Mouse (Mus musculus): ENCODE measurements around the gene Ltbp3. TPM values are rescaled to one million over a fixed set of nuclear protein-coding genes. Genes with fewer than 3 reads are reported as not detected.
"Not testable (repeated sequence)": the region's sequence is repeated elsewhere in the genome, so short reads cannot be mapped to it uniquely, and the experiment has no call there.

The Ltbp3 gene
- polyA plus RNA-seq, 1 experiment: 10.5 TPM

GRCm38 (mm10) chr19:5787920-5788319 lies 47.2 kb downstream of the Ltbp3 start:
- Histone ChIP-seq H3K4me1 (ENCODE audit: control insufficient read depth, insufficient read depth, low read length) (no peaks in the 10 kb centered on the region; the same call in 1 of the 2 replicates), H3K4me3 (replicated peaks; ENCODE audit: control insufficient read depth, low read depth, low read length) (no peak overlapping the region), H3K27ac (ENCODE audit: control insufficient read depth, insufficient read depth, low read depth, low read length, poor library complexity) (no peak overlapping the region)
- 85% methylated on average over 7 of the region's 7 CpGs for WGBS
- no peak for TF ChIP-seq POLR2A (IDR thresholded peaks at IDR 0.05; ENCODE audit: borderline replicate concordance, control insufficient read depth, low read depth, low read length)
- no peak for TF ChIP-seq CTCF (IDR thresholded peaks at IDR 0.05; ENCODE audit: control insufficient read depth, insufficient read depth, low read length)

- TF ChIP-seq CTCF (IDR thresholded peaks at IDR 0.05; ENCODE audit: control insufficient read depth, insufficient read depth, low read length): no peak
- TF ChIP-seq POLR2A (IDR thresholded peaks at IDR 0.05; ENCODE audit: borderline replicate concordance, control insufficient read depth, low read depth, low read length): no peak
- no peaks in the 10 kb centered on the region; the same call in 1 of the 2 replicates for H3K4me1 ChIP-seq (ENCODE audit: control insufficient read depth, insufficient read depth, low read length)
- 87% methylated on average over 7 of the region's 7 CpGs for WGBS
- no peak overlapping the region for H3K27ac ChIP-seq (ENCODE audit: control insufficient read depth, insufficient read depth, low read depth, low read length, poor library complexity)
- H3K4me3 ChIP-seq (replicated peaks; ENCODE audit: control insufficient read depth, low read depth, low read length): no peak overlapping the region
Observed at GRCm38 (mm10) chr19:5788620-5789019, 47.9 kb downstream of the Ltbp3 start.

- Histone ChIP-seq H3K27ac (ENCODE audit: control insufficient read depth, insufficient read depth, low read depth, low read length, poor library complexity) (no peak overlapping the region), H3K4me1 (ENCODE audit: control insufficient read depth, insufficient read depth, low read length) (no peaks in the 10 kb centered on the region; the same call in 1 of the 2 replicates), H3K4me3 (replicated peaks; ENCODE audit: control insufficient read depth, low read depth, low read length) (no peak overlapping the region)
- TF ChIP-seq CTCF (IDR thresholded peaks at IDR 0.05; ENCODE audit: control insufficient read depth, insufficient read depth, low read length) (no peak), POLR2A (IDR thresholded peaks at IDR 0.05; ENCODE audit: borderline replicate concordance, control insufficient read depth, low read depth, low read length) (no peak)
- 71% methylated on average over 5 of the region's 5 CpGs for WGBS
Observed at GRCm38 (mm10) chr19:5789066-5789465, 48.4 kb downstream of the Ltbp3 start.

- Histone ChIP-seq H3K4me1 (ENCODE audit: control insufficient read depth, insufficient read depth, low read length) (no peaks in the 10 kb centered on the region; the same call in 1 of the 2 replicates), H3K4me3 (replicated peaks; ENCODE audit: control insufficient read depth, low read depth, low read length) (no peak overlapping the region), H3K27ac (ENCODE audit: control insufficient read depth, insufficient read depth, low read depth, low read length, poor library complexity) (no peak overlapping the region)
- 61% methylated on average over 4 of the region's 4 CpGs for WGBS
- TF ChIP-seq POLR2A (IDR thresholded peaks at IDR 0.05; ENCODE audit: borderline replicate concordance, control insufficient read depth, low read depth, low read length) (no peak), CTCF (IDR thresholded peaks at IDR 0.05; ENCODE audit: control insufficient read depth, insufficient read depth, low read length) (no peak)
Observed at GRCm38 (mm10) chr19:5791329-5791728, 50.6 kb downstream of the Ltbp3 start.

GRCm38 (mm10) chr19:5793116-5793515 lies 52.4 kb downstream of the Ltbp3 start:
- no peak overlapping the region for H3K27ac ChIP-seq (ENCODE audit: control insufficient read depth, insufficient read depth, low read depth, low read length, poor library complexity)
- no peak overlapping the region for H3K4me3 ChIP-seq (replicated peaks; ENCODE audit: control insufficient read depth, low read depth, low read length)
- TF ChIP-seq POLR2A (IDR thresholded peaks at IDR 0.05; ENCODE audit: borderline replicate concordance, control insufficient read depth, low read depth, low read length) (no peak), CTCF (IDR thresholded peaks at IDR 0.05; ENCODE audit: control insufficient read depth, insufficient read depth, low read length) (peak; percentile 88)
- WGBS: 0% methylated on average over 2 of the region's 2 CpGs
- no peaks in the 10 kb centered on the region; the same call in 1 of the 2 replicates for H3K4me1 ChIP-seq (ENCODE audit: control insufficient read depth, insufficient read depth, low read length)

GRCm38 (mm10) chr19:5793917-5794770 lies 53.4 kb downstream of the Ltbp3 start:
- WGBS: 28% methylated on average over 7 of the region's 7 CpGs
- peak overlapping the region; percentile 68 for H3K27ac ChIP-seq (ENCODE audit: control insufficient read depth, insufficient read depth, low read depth, low read length, poor library complexity)
- H3K4me3 ChIP-seq (replicated peaks; ENCODE audit: control insufficient read depth, low read depth, low read length); H3K4me1 ChIP-seq (ENCODE audit: control insufficient read depth, insufficient read depth, low read length): not testable (repeated sequence)

- WGBS: 24% methylated on average over 5 of the region's 5 CpGs
- H3K4me3 ChIP-seq (replicated peaks; ENCODE audit: control insufficient read depth, low read depth, low read length): no peak overlapping the region
Observed at GRCm38 (mm10) chr19:5794771-5795576, 54.3 kb downstream of the Ltbp3 start.

More at GRCm38 (mm10) chr19:5794771-5795576, 54.3 kb downstream of the Ltbp3 start:
- Histone ChIP-seq H3K27ac (ENCODE audit: control insufficient read depth, insufficient read depth, low read depth, low read length, poor library complexity) (peak overlapping the region; percentile 65), H3K4me1 (ENCODE audit: control insufficient read depth, insufficient read depth, low read length) (no peaks in the 10 kb centered on the region; the same call in 1 of the 2 replicates)
- no peak for TF ChIP-seq CTCF (IDR thresholded peaks at IDR 0.05; ENCODE audit: control insufficient read depth, insufficient read depth, low read length)
- TF ChIP-seq POLR2A (IDR thresholded peaks at IDR 0.05; ENCODE audit: borderline replicate concordance, control insufficient read depth, low read depth, low read length): no peak
